Mouse (Mus musculus) gastrocnemius, adult 8-10 months (tissue): ENCODE results near the gene Stk39. TPM values are rescaled to one million over a fixed set of nuclear protein-coding genes. Genes with fewer than 3 reads are reported as not detected.

Experiments used
- DNase-seq, 2 experiments: peaks; one replicate each; pipeline ENCODE4 v3.0.0; 2022; ENCODE audit warnings: low spot score in 2 of 2
- total RNA-seq, 4 experiments: library from RNA; stranded (reverse); gene quantifications; 2 replicates each; pipeline ENCODE4 v1.2.4; 2022

Gene Stk39
- total RNA-seq, 4 experiments from 2014 or later = 1.3 to 2.4 (median 2.1) TPM

- no peak for DNase-seq
These were observed 51.1 kb downstream of the Stk39 start for GRCm38 (mm10) chr2:68421002-68421401.

GRCm38 (mm10) chr2:68420223-68420622, 51.8 kb downstream of the Stk39 start:
- DNase-seq = no peak

GRCm38 (mm10) chr2:68419746-68420145, 52.3 kb downstream of the Stk39 start:
- DNase-seq = no peak

- DNase-seq = no peak
These were observed 52.9 kb downstream of the Stk39 start for GRCm38 (mm10) chr2:68419165-68419564.

- DNase-seq = no peak
These were observed 55.0 kb downstream of the Stk39 start for GRCm38 (mm10) chr2:68417081-68417480.

GRCm38 (mm10) chr2:68415691-68416090, 56.4 kb downstream of the Stk39 start:
- DNase-seq = no peak

GRCm38 (mm10) chr2:68412149-68412548, 59.9 kb downstream of the Stk39 start:
- no peak for DNase-seq

GRCm38 (mm10) chr2:68411201-68411600, 60.9 kb downstream of the Stk39 start:
- DNase-seq = no peak

- DNase-seq = no peak
These were observed 62.3 kb downstream of the Stk39 start for GRCm38 (mm10) chr2:68409640-68410215.

- DNase-seq = no peak
These were observed 63.6 kb downstream of the Stk39 start for GRCm38 (mm10) chr2:68408271-68408980.

- DNase-seq = no peak
These were observed 64.7 kb downstream of the Stk39 start for GRCm38 (mm10) chr2:68407179-68407950.

GRCm38 (mm10) chr2:68406571-68407074, 65.4 kb downstream of the Stk39 start:
- DNase-seq = no peak

- no peak for DNase-seq
These were observed 66.8 kb downstream of the Stk39 start for GRCm38 (mm10) chr2:68405163-68405715.

GRCm38 (mm10) chr2:68404274-68405162, 67.5 kb downstream of the Stk39 start:
- no peak for DNase-seq

- DNase-seq = no peak
These were observed 78.2 kb downstream of the Stk39 start for GRCm38 (mm10) chr2:68393611-68394549.

- DNase-seq = no peak
These were observed 84.1 kb downstream of the Stk39 start for GRCm38 (mm10) chr2:68387824-68388582.

GRCm38 (mm10) chr2:68386313-68386863, 85.7 kb downstream of the Stk39 start:
- no peak for DNase-seq

GRCm38 (mm10) chr2:68385654-68386312, 86.3 kb downstream of the Stk39 start:
- DNase-seq = no peak
